Mouse (Mus musculus) kidney, adult 2 months (tissue): ENCODE results near the gene Maml3.

Experiments
- CTCF ChIP-seq: fragments of 200-500 bp; conservative IDR thresholded peaks from 2 replicates; pipeline ENCODE4 v1.5.1; 2011; ENCODE audit warnings: low read depth, mild to moderate bottlenecking, control low read depth, low read length, moderate library complexity, mixed read lengths; ENCODE audit not compliant: insufficient read depth, insufficient read length
- POLR2A ChIP-seq: fragments of 200-500 bp; IDR thresholded peaks from one replicate; pipeline ENCODE4 v1.6.1; 2011; ENCODE audit warnings: low read depth, low read length, control low read depth

DNA sequence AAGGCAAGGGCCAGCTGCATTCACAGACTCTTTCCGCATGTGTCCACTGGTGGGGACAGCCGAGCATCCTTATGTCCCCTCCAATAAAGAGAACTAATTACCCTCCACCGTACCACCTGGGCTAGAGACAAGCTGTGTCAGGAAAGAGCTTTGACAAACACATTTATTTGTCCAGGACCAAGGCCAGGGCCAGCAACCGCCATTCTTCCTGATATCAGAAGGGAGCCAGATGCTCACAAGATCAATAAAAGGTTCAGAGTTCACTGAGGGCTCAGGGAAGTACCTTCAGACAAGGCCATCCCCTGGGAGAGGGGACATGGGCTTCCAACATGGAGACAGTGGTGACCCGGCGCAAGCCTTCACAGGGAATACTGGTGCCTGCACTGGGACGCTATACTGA is 294.1 kb downstream of the Maml3 start:
- TF ChIP-seq POLR2A (no peak), CTCF (no peak)
